In genomic region chr5:75939144-75939732, GRCm38 (mm10) we compare ENCODE assay signal across 19 mouse cellular contexts. TPM values are rescaled to one million over a fixed set of nuclear protein-coding genes. Genes with fewer than 3 reads are reported as not detected.
DNase-seq lines count a peak whose midpoint lies in the region; ATAC-seq and TF ChIP-seq lines count a peak whose summit lies in the region.
"Had no signal": no experiment of that assay in that cellular context is flagged by ENCODE, and none has a peak within 500 bp of the region (broad histone marks: within the 10 kb centered on the region; RNA-seq: fewer than 3 reads in every experiment).

No protein-coding gene starts in this region.

- ATAC-seq in kidney, embryonic 15.5 days (replicated peaks; ENCODE audit: low FRiP score), result no peak
- no peak for ATAC-seq in kidney, embryonic 16.5 days (ENCODE audit: low FRiP score, low TSS enrichment)
- no peak for ATAC-seq in neural tube, embryonic 13.5 days (ENCODE audit: low read depth)
- ATAC-seq in neural tube, embryonic 15.5 days (ENCODE audit: low FRiP score), result no peak
- ATAC-seq in hindbrain, embryonic 11.5 days (ENCODE audit: low FRiP score), result no peak
- ATAC-seq: forebrain, embryonic 16.5 days had no signal

- TF ChIP-seq POLR2A in heart, adult 2 months (IDR thresholded peaks at IDR 0.05; ENCODE audit: insufficient read depth, low read depth, low read length), result no peak

- peak overlapping the region; percentile 39 for H3K27ac ChIP-seq in heart, adult 2 months
- peak overlapping the region; percentile 52 for H3K27ac ChIP-seq in kidney, embryonic 15.5 days
- H3K27ac ChIP-seq in kidney, embryonic 16.5 days (ENCODE audit: low read length), result no peak overlapping the region
- 0 out of 2 replicates have a peak overlapping the region, but pooled peaks have one; percentile 52 for H3K27ac ChIP-seq in neural tube, embryonic 13.5 days (replicated peaks)
- H3K27ac ChIP-seq in neural tube, embryonic 15.5 days (replicated peaks), result no peak overlapping the region
- H3K27ac ChIP-seq in hindbrain, embryonic 11.5 days (ENCODE audit: low read depth, low read length), result no peak overlapping the region
- H3K27ac ChIP-seq: hindbrain, embryonic 15.5 days; layer of hippocampus, adult 2 months; limb, embryonic 15.5 days had no signal

- H3K4me3 ChIP-seq in heart, adult 2 months, result 0 out of 2 replicates have a peak overlapping the region, but pooled peaks have one; percentile 9
- H3K4me3 ChIP-seq in kidney, embryonic 15.5 days (replicated peaks), result no peak overlapping the region
- H3K4me3 ChIP-seq in kidney, embryonic 16.5 days (ENCODE audit: low read length), result no peak overlapping the region
- no peak overlapping the region for H3K4me3 ChIP-seq in neural tube, embryonic 13.5 days
- H3K4me3 ChIP-seq in neural tube, embryonic 15.5 days (replicated peaks), result no peak overlapping the region
- no peak overlapping the region for H3K4me3 ChIP-seq in hindbrain, embryonic 11.5 days (ENCODE audit: low read depth, low read length)
- H3K4me3 ChIP-seq: hindbrain, embryonic 15.5 days; layer of hippocampus, adult 2 months; limb, embryonic 15.5 days had no signal

- no peak overlapping the region for H3K9ac ChIP-seq in heart, adult 2 months (ENCODE audit: low read depth, low read length)
- H3K9ac ChIP-seq in kidney, embryonic 15.5 days, result no peak overlapping the region
- H3K9ac ChIP-seq in kidney, embryonic 16.5 days (replicated peaks; ENCODE audit: low read length), result no peak overlapping the region
- no peak overlapping the region for H3K9ac ChIP-seq in neural tube, embryonic 13.5 days
- H3K9ac ChIP-seq in neural tube, embryonic 15.5 days (replicated peaks), result no peak overlapping the region
- H3K9ac ChIP-seq in hindbrain, embryonic 11.5 days (ENCODE audit: low read depth, low read length), result no peak overlapping the region
- H3K9ac ChIP-seq: hindbrain, embryonic 15.5 days; limb, embryonic 15.5 days; lung, embryonic 14.5 days had no signal

- no peak for DNase-seq in heart, adult 2 months
- DNase-seq in heart, postnatal 14 days, result no peak
- peak; percentile 37 for DNase-seq in mesoderm, embryonic 11.5 days (ENCODE audit: low read depth, low spot score)
- no peak for DNase-seq in hindbrain, embryonic 11.5 days (ENCODE audit: low spot score)
- DNase-seq: B cell, adult 2 months; cerebellum, adult 9-10 months; embryo, embryonic 11 days; gastrocnemius, postnatal 14 days; lung, embryonic 14.5 days; retina, postnatal 1 day; thymus, adult 2 months had no signal

- no peaks in the 10 kb centered on the region for H3K9me3 ChIP-seq in kidney, embryonic 15.5 days (replicated peaks)
- H3K9me3 ChIP-seq in kidney, embryonic 16.5 days (ENCODE audit: low read length), result no peaks in the 10 kb centered on the region
- no peaks in the 10 kb centered on the region for H3K9me3 ChIP-seq in neural tube, embryonic 13.5 days
- no peaks in the 10 kb centered on the region for H3K9me3 ChIP-seq in neural tube, embryonic 15.5 days (replicated peaks)
- H3K9me3 ChIP-seq in hindbrain, embryonic 11.5 days (ENCODE audit: control insufficient read depth, low read length), result no peaks in the 10 kb centered on the region
- H3K9me3 ChIP-seq: hindbrain, embryonic 15.5 days; limb, embryonic 15.5 days had no signal

- 27% methylated on average over 8 of the region's 8 CpGs for WGBS in heart, adult 2 months
- 24% methylated on average over 8 of the region's 8 CpGs for WGBS in kidney, embryonic 15.5 days
- 18% methylated on average over 8 of the region's 8 CpGs for WGBS in kidney, embryonic 16.5 days
- 68% methylated on average over 8 of the region's 8 CpGs for WGBS in neural tube, embryonic 13.5 days
- WGBS in neural tube, embryonic 15.5 days, result 71% methylated on average over 8 of the region's 8 CpGs
- 65% methylated on average over 8 of the region's 8 CpGs for WGBS in hindbrain, embryonic 11.5 days

- intact Hi-C loops in heart, adult 2 months (cut with DNase I), result no loop called here
- intact Hi-C loops in heart, postnatal 14 days (cut with DNase I), result loop anchor here (2.0 to 5.0 kb wide), 2 partner anchors 33 to 62 kb away; no protein-coding TSS in a partner anchor

- H3K4me1 ChIP-seq in heart, adult 2 months (ENCODE audit: control insufficient read depth, insufficient read depth, low read length), result peaks cover 24% of the 10 kb centered on the region
- peaks cover 20% of the 10 kb centered on the region for H3K4me1 ChIP-seq in kidney, embryonic 15.5 days
- peaks cover 16% of the 10 kb centered on the region for H3K4me1 ChIP-seq in kidney, embryonic 16.5 days (ENCODE audit: insufficient read depth, low read length)
- H3K4me1 ChIP-seq in neural tube, embryonic 13.5 days (replicated peaks), result peaks cover 7% of the 10 kb centered on the region
- no peaks in the 10 kb centered on the region for H3K4me1 ChIP-seq in neural tube, embryonic 15.5 days
- no peaks in the 10 kb centered on the region for H3K4me1 ChIP-seq in hindbrain, embryonic 11.5 days (replicated peaks; ENCODE audit: control insufficient read depth, insufficient read depth, low read length)
- H3K4me1 ChIP-seq: hindbrain, embryonic 15.5 days had no signal

- no peaks in the 10 kb centered on the region for H3K27me3 ChIP-seq in heart, adult 2 months (ENCODE audit: control insufficient read depth, insufficient read depth, low read length)
- H3K27me3 ChIP-seq in kidney, embryonic 15.5 days, result no peaks in the 10 kb centered on the region
- no peaks in the 10 kb centered on the region for H3K27me3 ChIP-seq in kidney, embryonic 16.5 days (ENCODE audit: insufficient read depth, low read length)
- H3K27me3 ChIP-seq in neural tube, embryonic 13.5 days, result no peaks in the 10 kb centered on the region
- no peaks in the 10 kb centered on the region for H3K27me3 ChIP-seq in neural tube, embryonic 15.5 days (replicated peaks)
- no peaks in the 10 kb centered on the region for H3K27me3 ChIP-seq in hindbrain, embryonic 11.5 days (ENCODE audit: control insufficient read depth, insufficient read depth, low read length)
- H3K27me3 ChIP-seq: hindbrain, embryonic 15.5 days; limb, embryonic 15.5 days had no signal

- TF ChIP-seq CTCF in heart, adult 2 months (IDR thresholded peaks at IDR 0.05), result no peak

- no peak for TF ChIP-seq EP300 in heart, adult 2 months (IDR thresholded peaks at IDR 0.05; ENCODE audit: insufficient read depth, low read depth, low read length)

- H3K4me2 ChIP-seq in kidney, embryonic 15.5 days, result no peak overlapping the region
- no peak overlapping the region for H3K4me2 ChIP-seq in kidney, embryonic 16.5 days (replicated peaks; ENCODE audit: low read depth, low read length)
- no peak overlapping the region for H3K4me2 ChIP-seq in neural tube, embryonic 13.5 days
- no peak overlapping the region for H3K4me2 ChIP-seq in neural tube, embryonic 15.5 days
- H3K4me2 ChIP-seq in hindbrain, embryonic 11.5 days (replicated peaks; ENCODE audit: low read depth, low read length), result no peak overlapping the region
- H3K4me2 ChIP-seq: hindbrain, embryonic 15.5 days; limb, embryonic 15.5 days; lung, embryonic 14.5 days had no signal

- peaks cover 56% of the 10 kb centered on the region for H3K36me3 ChIP-seq in heart, adult 2 months (ENCODE audit: control insufficient read depth, insufficient read depth, low read length)
- H3K36me3 ChIP-seq in kidney, embryonic 15.5 days, result no peaks in the 10 kb centered on the region
- H3K36me3 ChIP-seq in kidney, embryonic 16.5 days (ENCODE audit: insufficient read depth, low read length), result no peaks in the 10 kb centered on the region
- no peaks in the 10 kb centered on the region for H3K36me3 ChIP-seq in neural tube, embryonic 13.5 days
- H3K36me3 ChIP-seq in neural tube, embryonic 15.5 days, result no peaks in the 10 kb centered on the region
- no peaks in the 10 kb centered on the region for H3K36me3 ChIP-seq in hindbrain, embryonic 11.5 days (ENCODE audit: control insufficient read depth, insufficient read depth, low read length)
- H3K36me3 ChIP-seq: hindbrain, embryonic 15.5 days; limb, embryonic 15.5 days had no signal

- no peaks in the 10 kb centered on the region for H3K79me2 ChIP-seq in heart, adult 2 months (replicated peaks; ENCODE audit: control insufficient read depth, insufficient read depth, low read length)

RNA-seq across cellular contexts. Expression of gene Kdr, which starts 39.0 kb away (rescaled TPM):
- 10 to 100 TPM; 70.7 to 78.2 TPM for total RNA-seq in heart, adult 2 months (2021)
- 38.3 and 73.9 TPM in 2 replicates for polyA plus RNA-seq in heart, adult 2 months (2012; rRNA removed)
- total RNA-seq in heart, postnatal 14 days (2021), result 100 to 1,000 TPM in 1 of 2 experiments, 10 to 100 TPM in 1; 89.7 to 101 TPM
- polyA plus RNA-seq in kidney, embryonic 15.5 days (2015; fragmentation: Nextera tagmentation; extraction: Ambion mirVana), result 37.8 and 41.7 TPM in 2 replicates
- polyA plus RNA-seq in kidney, embryonic 16.5 days (2015; fragmentation: Nextera tagmentation; extraction: Ambion mirVana), result 45.2 and 45.4 TPM in 2 replicates
- 23.4 and 25.2 TPM in 2 replicates for polyA plus RNA-seq in neural tube, embryonic 13.5 days (2015; fragmentation: Nextera tagmentation; extraction: Ambion mirVana)
- polyA plus RNA-seq in neural tube, embryonic 15.5 days (2015; fragmentation: Nextera tagmentation; extraction: Ambion mirVana), result 20.0 and 22.6 TPM in 2 replicates
- 20.1 and 24.9 TPM in 2 replicates for polyA plus RNA-seq in hindbrain, embryonic 11.5 days (2014; fragmentation: Nextera tagmentation; extraction: Ambion mirVana)

Comparison
In these comparisons a context has a peak if more than half of its experiments do, and no peak if none do; other contexts are left out.
1. H3K27ac ChIP-seq: peak in heart, adult 2 months (single experiment), kidney, embryonic 15.5 days (single experiment) and neural tube, embryonic 13.5 days (single experiment); none in kidney, embryonic 16.5 days (single experiment), neural tube, embryonic 15.5 days (single experiment) and hindbrain, embryonic 11.5 days (single experiment).